Mouse (Mus musculus) urinary bladder, postnatal 0 days (tissue): ENCODE results near the gene Neo1. TPM values are rescaled to one million over a fixed set of nuclear protein-coding genes. Genes with fewer than 3 reads are reported as not detected.

ENCODE experiments used
- polyA plus RNA-seq: library from polyadenylated mRNA; unstranded; fragments of >200 nt; fragmentation: Nextera tagmentation; extraction: Ambion mirVana; gene quantifications from 2 replicates; pipeline ENCODE4 v1.2.1, GENCODE M21; 2015

Neo1 gene
- polyA plus RNA-seq = 15.9 and 17.7 TPM in 2 replicates

GRCm38 (mm10) chr9:59036159-59036731 lies at the start of gene Neo1:
Neo1 (minus strand) TSS chr9:59036441.

Other genes starting within 250 kb of the Neo1 start
- not detected in 2 replicates for gene Hcn4, start 213.0 kb downstream of the Neo1 start, polyA plus RNA-seq